Mouse (Mus musculus) embryonic fibroblast, embryonic 13.5 days (primary cell): ENCODE results near the gene Phxr2.

Experiments used
- CTCF ChIP-seq: IDR thresholded peaks from 2 replicates; pipeline ENCODE4 v1.5.1; 2011; ENCODE audit warnings: mild to moderate bottlenecking, control low read depth, low read length, moderate library complexity, borderline replicate concordance; ENCODE audit not compliant: insufficient read depth
- POLR2A ChIP-seq: IDR thresholded peaks from 2 replicates; pipeline ENCODE4 v1.6.1; 2011; ENCODE audit warnings: low read depth, mild to moderate bottlenecking, control low read depth, low read length, moderate library complexity

- no peak for TF ChIP-seq POLR2A
- no peak for TF ChIP-seq CTCF
These were observed 17.6 kb downstream of the Phxr2 start for GRCm38 (mm10) chr10:99108431-99108982.
